ENCODE assay signal across 17 mouse cellular contexts in genomic region chr11:89804822-89805221, GRCm38 (mm10). TPM values are rescaled to one million over a fixed set of nuclear protein-coding genes. Genes with fewer than 3 reads are reported as not detected.
DNase-seq lines count a peak whose midpoint lies in the region; ATAC-seq lines count a peak whose summit lies in the region.
"Had no signal": no experiment of that assay in that cellular context is flagged by ENCODE, and none has a peak within 500 bp of the region (broad histone marks: within the 10 kb centered on the region; RNA-seq: fewer than 3 reads in every experiment).

No protein-coding gene starts in this region.

- peaks cover 5% of the 10 kb centered on the region for H3K4me1 ChIP-seq in heart, embryonic 11.5 days (ENCODE audit: control insufficient read depth, insufficient read depth, low read length)
- peaks cover 14% of the 10 kb centered on the region for H3K4me1 ChIP-seq in lung, embryonic 16.5 days (replicated peaks; ENCODE audit: control insufficient read depth, insufficient read depth, low read length)
- H3K4me1 ChIP-seq in hindbrain, embryonic 15.5 days (replicated peaks): peaks cover 9% of the 10 kb centered on the region; the same call in 1 of the 2 replicates
- peaks cover 13% of the 10 kb centered on the region for H3K4me1 ChIP-seq in neural tube, embryonic 15.5 days
- H3K4me1 ChIP-seq in liver, embryonic 12.5 days: no peaks in the 10 kb centered on the region

- 15% methylated on average over 5 of the region's 5 CpGs for WGBS in heart, embryonic 11.5 days (ENCODE audit: insufficient replicate concordance)
- 7% methylated on average over 5 of the region's 5 CpGs for WGBS in lung, embryonic 16.5 days
- 40% methylated on average over 5 of the region's 5 CpGs for WGBS in hindbrain, embryonic 15.5 days
- 54% methylated on average over 5 of the region's 5 CpGs for WGBS in neural tube, embryonic 15.5 days
- WGBS in liver, embryonic 12.5 days (ENCODE audit: insufficient replicate concordance): 46% methylated on average over 5 of the region's 5 CpGs

- no peaks in the 10 kb centered on the region for H3K9me3 ChIP-seq in heart, embryonic 11.5 days (replicated peaks; ENCODE audit: control insufficient read depth, low read length)
- H3K9me3 ChIP-seq in lung, embryonic 16.5 days (ENCODE audit: control insufficient read depth, low read length): no peaks in the 10 kb centered on the region
- H3K9me3 ChIP-seq in hindbrain, embryonic 15.5 days: no peaks in the 10 kb centered on the region
- no peaks in the 10 kb centered on the region for H3K9me3 ChIP-seq in neural tube, embryonic 15.5 days (replicated peaks)
- H3K9me3 ChIP-seq in liver, embryonic 12.5 days (replicated peaks): no peaks in the 10 kb centered on the region

- no peak for ATAC-seq in heart, embryonic 11.5 days (replicated peaks; ENCODE audit: insufficient number of reproducible peaks, low FRiP score, low TSS enrichment)
- ATAC-seq in lung, embryonic 16.5 days (ENCODE audit: low read depth): peak; percentile 49; the same call in 1 of the 2 replicates
- ATAC-seq in hindbrain, embryonic 15.5 days (ENCODE audit: low FRiP score, low read depth): peak; percentile 54; the same call in 1 of the 2 replicates
- ATAC-seq in neural tube, embryonic 15.5 days (ENCODE audit: low FRiP score): peak; percentile 41
- no peak for ATAC-seq in liver, embryonic 12.5 days
- ATAC-seq: inflammation-experienced regulatory T-cells, adult 6 months had no signal

- H3K27me3 ChIP-seq in heart, embryonic 11.5 days (ENCODE audit: control insufficient read depth, insufficient read depth, low read length): no peaks in the 10 kb centered on the region
- H3K27me3 ChIP-seq in lung, embryonic 16.5 days (ENCODE audit: control insufficient read depth, insufficient read depth, low read depth, low read length): no peaks in the 10 kb centered on the region
- no peaks in the 10 kb centered on the region for H3K27me3 ChIP-seq in hindbrain, embryonic 15.5 days
- no peaks in the 10 kb centered on the region for H3K27me3 ChIP-seq in neural tube, embryonic 15.5 days (replicated peaks)
- H3K27me3 ChIP-seq in liver, embryonic 12.5 days (replicated peaks): no peaks in the 10 kb centered on the region

- intact Hi-C loops in heart, postnatal 25 days (cut with DNase I): no loop called here

- H3K9ac ChIP-seq in heart, embryonic 11.5 days (ENCODE audit: low read depth, low read length): no peak overlapping the region
- H3K9ac ChIP-seq in lung, embryonic 16.5 days (ENCODE audit: low read length): no peak overlapping the region
- H3K9ac ChIP-seq in hindbrain, embryonic 15.5 days: no peak overlapping the region
- H3K9ac ChIP-seq in neural tube, embryonic 15.5 days (replicated peaks): no peak overlapping the region
- H3K9ac ChIP-seq in liver, embryonic 12.5 days: no peak overlapping the region

- H3K27ac ChIP-seq in heart, embryonic 11.5 days (ENCODE audit: low read depth, low read length): no peak overlapping the region
- no peak overlapping the region for H3K27ac ChIP-seq in lung, embryonic 16.5 days (ENCODE audit: low read length)
- H3K27ac ChIP-seq in hindbrain, embryonic 15.5 days (replicated peaks): peak overlapping the region; percentile 45; the same call in 1 of the 2 replicates
- H3K27ac ChIP-seq in neural tube, embryonic 15.5 days (replicated peaks): peak overlapping the region; percentile 41
- H3K27ac ChIP-seq in liver, embryonic 12.5 days: no peak overlapping the region

- H3K36me3 ChIP-seq in heart, embryonic 11.5 days (ENCODE audit: control insufficient read depth, insufficient read depth, low read length): no peaks in the 10 kb centered on the region
- H3K36me3 ChIP-seq in lung, embryonic 16.5 days (ENCODE audit: control insufficient read depth, insufficient read depth, low read length): no peaks in the 10 kb centered on the region
- no peaks in the 10 kb centered on the region for H3K36me3 ChIP-seq in hindbrain, embryonic 15.5 days
- no peaks in the 10 kb centered on the region for H3K36me3 ChIP-seq in neural tube, embryonic 15.5 days
- no peaks in the 10 kb centered on the region for H3K36me3 ChIP-seq in liver, embryonic 12.5 days

- DNase-seq in heart, postnatal 25 days (ENCODE audit: low spot score): no peak
- DNase-seq in lung, postnatal 4 days: no peak
- no peak for DNase-seq in B cell, adult 2 months
- DNase-seq: cerebellum, postnatal 14 days; kidney, postnatal 25 days; right cerebral cortex, postnatal 25 days had no signal

- peak overlapping the region; percentile 51 for H3K4me2 ChIP-seq in heart, embryonic 11.5 days
- H3K4me2 ChIP-seq in lung, embryonic 16.5 days (ENCODE audit: low read depth, low read length): peak overlapping the region; percentile 16; the same call in 1 of the 2 replicates
- H3K4me2 ChIP-seq in hindbrain, embryonic 15.5 days: no peak overlapping the region
- no peak overlapping the region for H3K4me2 ChIP-seq in neural tube, embryonic 15.5 days
- H3K4me2 ChIP-seq in liver, embryonic 12.5 days: no peak overlapping the region
- H3K4me2 ChIP-seq: liver, embryonic 11.5 days had no signal

- H3K4me3 ChIP-seq in heart, embryonic 11.5 days (ENCODE audit: low read depth, low read length): 0 out of 2 replicates have a peak overlapping the region, but pooled peaks have one; percentile 5
- no peak overlapping the region for H3K4me3 ChIP-seq in lung, embryonic 16.5 days (ENCODE audit: low read length)
- no peak overlapping the region for H3K4me3 ChIP-seq in hindbrain, embryonic 15.5 days
- H3K4me3 ChIP-seq in neural tube, embryonic 15.5 days (replicated peaks): no peak overlapping the region
- no peak overlapping the region for H3K4me3 ChIP-seq in liver, embryonic 12.5 days

RNA-seq across cellular contexts. Expression of gene Ankfn1, which starts 27.4 kb away (rescaled TPM):
- 0.18 and 0.23 TPM in 2 replicates for polyA plus RNA-seq in heart, embryonic 11.5 days (2014; fragmentation: Nextera tagmentation; extraction: Ambion mirVana)
- total RNA-seq in heart, postnatal 25 days (2021): not detected
- polyA plus RNA-seq in lung, embryonic 16.5 days (2015; fragmentation: Nextera tagmentation; extraction: Ambion mirVana): 2.5 and 2.7 TPM in 2 replicates
- polyA plus RNA-seq in hindbrain, embryonic 15.5 days (2015; fragmentation: Nextera tagmentation; extraction: Ambion mirVana): 4.2 and 4.8 TPM in 2 replicates
- polyA plus RNA-seq in neural tube, embryonic 15.5 days (2015; fragmentation: Nextera tagmentation; extraction: Ambion mirVana): 4.6 TPM in 2 replicates
- polyA plus RNA-seq in liver, embryonic 12.5 days (2016; fragmentation: Nextera tagmentation; extraction: Ambion mirVana): not detected in 2 replicates
- total RNA-seq: megakaryocyte, adult 5-6 weeks; MEL; neutrophil, adult 5-6 weeks had no signal
- polyA plus RNA-seq: C2C12; inflammation-experienced regulatory T-cells, adult 6 months; liver, embryonic 11.5 days had no signal

Comparison
In these comparisons a context has a peak if more than half of its experiments do, and no peak if none do; other contexts are left out.
1. ATAC-seq: peak in lung, embryonic 16.5 days (single experiment), hindbrain, embryonic 15.5 days (single experiment) and neural tube, embryonic 15.5 days (single experiment); none in heart, embryonic 11.5 days (single experiment) and liver, embryonic 12.5 days (single experiment).
2. H3K27ac ChIP-seq: peak in hindbrain, embryonic 15.5 days (single experiment) and neural tube, embryonic 15.5 days (single experiment); none in heart, embryonic 11.5 days (single experiment), lung, embryonic 16.5 days (single experiment) and liver, embryonic 12.5 days (single experiment).
3. H3K4me2 ChIP-seq: peak in heart, embryonic 11.5 days (single experiment) and lung, embryonic 16.5 days (single experiment); none in hindbrain, embryonic 15.5 days (single experiment), neural tube, embryonic 15.5 days (single experiment) and liver, embryonic 12.5 days (single experiment).